Mouse (Mus musculus) olfactory bulb, adult 2 months (tissue): Measurements from ENCODE around the gene Cux2.

Source experiments
- CTCF ChIP-seq: fragments of 200-500 bp; IDR thresholded peaks from 2 replicates; pipeline ENCODE4 v1.5.1; 2012; ENCODE audit warnings: low read depth, mild to moderate bottlenecking, low read length, moderate library complexity; ENCODE audit not compliant: insufficient read depth
- POLR2A ChIP-seq: fragments of 200-500 bp; IDR thresholded peaks from 2 replicates; pipeline ENCODE4 v1.6.1; 2012; ENCODE audit warnings: mild to moderate bottlenecking, low read depth, low read length, moderate library complexity; ENCODE audit not compliant: insufficient read depth

- no peak for TF ChIP-seq POLR2A
- no peak for TF ChIP-seq CTCF
Measured at GRCm38 (mm10) chr5:121905671-121906070, 144.2 kb downstream of the Cux2 start.
